Mouse (Mus musculus) midbrain, embryonic 14.5 days (tissue): ENCODE data around the gene Oxa1l. TPM values are rescaled to one million over a fixed set of nuclear protein-coding genes. Genes with fewer than 3 reads are reported as not detected.
A peak's percentile ranks its signal among the peaks of the same experiment; 100 is the strongest.
"Not testable (repeated sequence)": the region's sequence is repeated elsewhere in the genome, so short reads cannot be mapped to it uniquely, and the experiment has no call there.

Experiments
- ATAC-seq: fragments of 200-750 bp; cut with Nextera tagmentation; 2 replicates; pipeline ENCODE4 v1.8.0; 2017; ENCODE audit warnings: moderate number of reproducible peaks, moderate library complexity; ENCODE audit not compliant: low FRiP score, low TSS enrichment
- DNase-seq: peaks from one replicate; pipeline ENCODE4 v3.0.0-alpha.2; 2015
- H3K27ac ChIP-seq: fragments of 300-500 bp; sonication (generic); replicated peaks from 2 replicates; pipeline ENCODE4 v1.5.1; 2014; ENCODE audit warnings: mild to moderate bottlenecking, low read depth, low read length, moderate library complexity
- H3K27me3 ChIP-seq: fragments of 300-500 bp; sonication (generic); 2 replicates; pipeline ENCODE4 v1.6.1; 2014; ENCODE audit warnings: low read length, control low read depth, mixed read lengths; ENCODE audit not compliant: control insufficient read depth, insufficient read depth
- H3K36me3 ChIP-seq: fragments of 300-500 bp; sonication (generic); 2 replicates; pipeline ENCODE4 v1.6.1; 2014; ENCODE audit warnings: low read length, control low read depth; ENCODE audit not compliant: control insufficient read depth, insufficient read depth
- H3K4me1 ChIP-seq: fragments of 300-500 bp; sonication (generic); 2 replicates; pipeline ENCODE4 v1.6.1; 2014; ENCODE audit warnings: mild to moderate bottlenecking, antibody characterized with exemption, low read length, control low read depth; ENCODE audit not compliant: control insufficient read depth, insufficient read depth
- H3K4me2 ChIP-seq: fragments of 300-500 bp; sonication (generic); 2 replicates; pipeline ENCODE4 v1.6.1; 2014; ENCODE audit warnings: mild to moderate bottlenecking, low read length, moderate library complexity
- H3K4me3 ChIP-seq: fragments of 300-500 bp; sonication (generic); replicated peaks from 2 replicates; pipeline ENCODE4 v1.5.1; 2014; ENCODE audit warnings: low read depth, low read length
- H3K9ac ChIP-seq: fragments of 300-500 bp; sonication (generic); replicated peaks from 2 replicates; pipeline ENCODE4 v1.6.1; 2014; ENCODE audit warnings: mild to moderate bottlenecking, low read length, moderate library complexity
- H3K9me3 ChIP-seq: fragments of 300-500 bp; sonication (generic); 2 replicates; pipeline ENCODE4 v1.6.1; 2016; ENCODE audit warnings: low read length, control low read depth, mixed read lengths; ENCODE audit not compliant: control insufficient read depth
- WGBS: fragments of 180-500 bp; shearing (Covaris S2); extraction: QIAGEN DNeasy Blood & Tissue Kit; methylation state at CpG from one replicate; pipeline ENCODE4 v1.1.7; 2014; 5-methylcytosine and 5-hydroxymethylcytosine counted together
- polyA plus RNA-seq: library from polyadenylated mRNA; unstranded; fragments of >200 nt; fragmentation: Nextera tagmentation; extraction: Ambion mirVana; gene quantifications from 2 replicates; pipeline ENCODE4 v1.2.1, GENCODE M21; 2014

Oxa1l gene
- polyA plus RNA-seq, 1 experiment from 2014 or later: 58.6 TPM

DNA sequence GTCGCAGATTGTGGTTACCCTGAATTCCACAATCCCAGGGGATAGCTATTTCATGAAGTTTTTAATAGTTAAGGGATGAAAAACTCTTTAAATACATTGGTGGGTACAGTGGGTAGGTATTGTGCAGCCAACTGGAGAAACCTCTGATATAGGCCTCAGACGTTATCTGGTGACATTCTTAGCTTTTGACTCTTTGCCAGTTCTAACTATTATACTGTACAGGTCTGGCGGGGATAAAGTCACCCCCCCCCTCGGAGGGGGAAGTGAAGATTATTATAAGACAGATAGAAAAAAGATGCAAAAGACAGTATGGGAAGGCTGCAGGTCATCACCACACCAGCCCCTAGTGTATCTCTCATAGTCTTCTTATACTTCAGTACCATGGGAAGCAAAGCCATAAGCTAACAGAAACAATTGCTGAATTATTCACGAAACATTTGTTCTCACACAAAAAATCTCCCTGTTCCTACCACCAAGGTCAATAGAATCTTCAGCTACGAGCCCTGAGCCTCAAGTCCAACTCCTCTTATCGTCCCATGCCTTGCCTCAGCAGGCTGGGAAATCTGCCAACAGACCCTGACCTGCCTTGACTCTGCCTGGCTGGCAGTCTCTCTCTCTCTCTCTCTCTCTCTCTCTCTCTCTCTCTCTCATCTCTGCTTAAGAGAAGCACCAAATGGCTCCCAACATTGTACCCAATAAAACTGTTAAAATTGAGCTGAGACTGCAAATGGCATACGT, 27.0 kb upstream of the Oxa1l start:
- WGBS: 80% methylated on average over 8 of the region's 8 CpGs
- ATAC-seq: no peak
- Histone ChIP-seq H3K27ac (no peak overlapping the region), H3K4me1 (no peaks in the 10 kb centered on the region), H3K9ac (no peak overlapping the region), H3K4me2 (no peak overlapping the region), H3K36me3 (no peaks in the 10 kb centered on the region), H3K9me3 (no peaks in the 10 kb centered on the region), H3K27me3 (no peaks in the 10 kb centered on the region), H3K4me3 (no peak overlapping the region)
- DNase-seq: peak; percentile 12

DNA sequence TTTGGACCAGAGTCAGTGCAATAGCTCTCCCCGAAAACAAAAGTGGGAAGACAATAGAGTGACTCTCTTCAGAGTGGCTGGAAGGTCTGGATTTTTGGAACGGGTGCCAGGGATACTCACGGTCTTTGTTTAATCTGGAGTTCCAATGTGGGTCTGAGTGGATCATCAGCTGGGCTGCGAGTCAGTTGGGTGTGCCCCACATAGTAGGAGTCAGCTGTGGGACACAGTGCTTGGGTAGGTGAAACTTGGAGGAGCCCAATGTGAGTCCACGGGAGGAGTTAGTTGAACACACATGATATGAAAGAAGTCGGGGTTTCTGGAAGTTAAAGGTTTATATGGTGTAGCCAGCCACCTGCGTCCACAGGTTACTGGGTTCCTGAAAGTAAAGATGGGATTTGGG, 19.8 kb upstream of the Oxa1l start:
- Histone ChIP-seq H3K4me3 (no peak overlapping the region), H3K36me3 (no peaks in the 10 kb centered on the region), H3K27ac (no peak overlapping the region), H3K4me1 (no peaks in the 10 kb centered on the region), H3K9me3 (peaks cover 3% of the 10 kb centered on the region; the same call in 1 of the 2 replicates), H3K27me3 (no peaks in the 10 kb centered on the region), H3K9ac (no peak overlapping the region), H3K4me2 (no peak overlapping the region)
- 58% methylated on average over 7 of the region's 7 CpGs for WGBS
- ATAC-seq: no peak
- no peak for DNase-seq

DNA sequence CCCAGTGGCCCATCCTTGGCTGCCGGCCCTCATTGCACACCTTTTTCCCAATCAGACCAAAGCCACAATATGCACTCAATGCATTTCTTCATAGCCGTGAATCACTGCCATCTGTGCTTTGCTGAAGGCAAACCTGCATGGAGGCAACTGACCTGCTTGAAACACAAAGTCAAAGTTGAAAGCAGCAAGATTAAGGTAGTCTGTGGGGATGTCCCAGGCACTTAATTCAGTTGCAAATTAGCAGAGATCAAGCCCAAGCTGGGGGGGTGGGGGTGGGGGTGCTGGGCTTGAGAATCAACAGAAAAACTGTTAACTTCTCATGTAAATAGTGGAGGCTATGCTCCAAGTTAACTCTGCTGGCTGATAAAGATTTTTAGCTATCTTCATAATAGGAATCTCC, 18.8 kb upstream of the Oxa1l start:
- ATAC-seq, H3K27ac ChIP-seq, H3K4me1 ChIP-seq, H3K9me3 ChIP-seq, H3K27me3 ChIP-seq, DNase-seq, H3K36me3 ChIP-seq, H3K9ac ChIP-seq, H3K4me3 ChIP-seq, H3K4me2 ChIP-seq: not testable (repeated sequence)
- WGBS: 34% methylated on average over 2 of the region's 2 CpGs

- not testable (repeated sequence) for H3K9me3 ChIP-seq, ATAC-seq, H3K27me3 ChIP-seq, H3K4me3 ChIP-seq, DNase-seq, H3K36me3 ChIP-seq, H3K27ac ChIP-seq, H3K9ac ChIP-seq, H3K4me1 ChIP-seq, H3K4me2 ChIP-seq
- WGBS: 94% methylated on average over 16 of the region's 16 CpGs
Observed at GRCm38 (mm10) chr14:54350773-54351541, 9.7 kb upstream of the Oxa1l start.

DNA sequence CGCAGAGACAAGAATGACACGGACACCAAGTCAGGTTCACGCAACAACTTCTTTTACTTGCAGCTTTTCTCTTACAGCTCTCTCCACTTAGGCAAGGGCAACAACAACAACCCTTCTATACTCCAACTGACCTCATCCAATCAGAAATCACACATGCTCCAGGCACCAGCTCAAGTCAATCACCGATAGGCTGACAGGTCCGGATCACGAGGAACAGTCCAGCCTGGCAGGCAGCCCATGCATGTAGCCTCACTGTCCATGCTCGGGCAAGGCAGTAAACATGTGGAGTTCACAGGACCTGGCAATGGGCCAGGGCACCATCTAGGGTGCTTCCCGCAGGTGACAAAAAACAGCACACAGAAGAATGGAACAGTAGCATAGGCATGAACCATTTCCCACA, 8.3 kb upstream of the Oxa1l start:
- H3K4me1 ChIP-seq: no peaks in the 10 kb centered on the region
- H3K27me3 ChIP-seq: no peaks in the 10 kb centered on the region
- 89% methylated on average over 8 of the region's 8 CpGs for WGBS
- no peaks in the 10 kb centered on the region; the same call in 1 of the 2 replicates for H3K9me3 ChIP-seq
- no peak overlapping the region for H3K4me2 ChIP-seq
- no peaks in the 10 kb centered on the region for H3K36me3 ChIP-seq
- H3K9ac ChIP-seq: no peak overlapping the region
- DNase-seq (no peak), ATAC-seq (no peak)
- H3K27ac ChIP-seq: no peak overlapping the region
- no peak overlapping the region for H3K4me3 ChIP-seq

- Histone ChIP-seq H3K27me3 (no peaks in the 10 kb centered on the region), H3K9me3 (no peaks in the 10 kb centered on the region), H3K4me1 (no peaks in the 10 kb centered on the region), H3K36me3 (no peaks in the 10 kb centered on the region), H3K9ac (no peak overlapping the region), H3K4me3 (no peak overlapping the region), H3K27ac (no peak overlapping the region), H3K4me2 (no peak overlapping the region)
- no peak for DNase-seq
- no peak for ATAC-seq
- 42% methylated on average over 1 of the region's 1 CpGs for WGBS
Observed at GRCm38 (mm10) chr14:54354406-54354805, 6.2 kb upstream of the Oxa1l start.

- H3K27me3 ChIP-seq: no peaks in the 10 kb centered on the region
- H3K4me3 ChIP-seq: no peak overlapping the region
- no peaks in the 10 kb centered on the region for H3K9me3 ChIP-seq
- ATAC-seq (no peak), DNase-seq (no peak)
- H3K4me2 ChIP-seq: no peak overlapping the region
- H3K27ac ChIP-seq: no peak overlapping the region
- H3K9ac ChIP-seq: no peak overlapping the region
- peaks cover 40% of the 10 kb centered on the region for H3K36me3 ChIP-seq
- 97% methylated on average over 8 of the region's 8 CpGs for WGBS
- peaks cover 12% of the 10 kb centered on the region for H3K4me1 ChIP-seq
Observed at GRCm38 (mm10) chr14:54363156-54363555, 2.5 kb downstream of the Oxa1l start.

DNA sequence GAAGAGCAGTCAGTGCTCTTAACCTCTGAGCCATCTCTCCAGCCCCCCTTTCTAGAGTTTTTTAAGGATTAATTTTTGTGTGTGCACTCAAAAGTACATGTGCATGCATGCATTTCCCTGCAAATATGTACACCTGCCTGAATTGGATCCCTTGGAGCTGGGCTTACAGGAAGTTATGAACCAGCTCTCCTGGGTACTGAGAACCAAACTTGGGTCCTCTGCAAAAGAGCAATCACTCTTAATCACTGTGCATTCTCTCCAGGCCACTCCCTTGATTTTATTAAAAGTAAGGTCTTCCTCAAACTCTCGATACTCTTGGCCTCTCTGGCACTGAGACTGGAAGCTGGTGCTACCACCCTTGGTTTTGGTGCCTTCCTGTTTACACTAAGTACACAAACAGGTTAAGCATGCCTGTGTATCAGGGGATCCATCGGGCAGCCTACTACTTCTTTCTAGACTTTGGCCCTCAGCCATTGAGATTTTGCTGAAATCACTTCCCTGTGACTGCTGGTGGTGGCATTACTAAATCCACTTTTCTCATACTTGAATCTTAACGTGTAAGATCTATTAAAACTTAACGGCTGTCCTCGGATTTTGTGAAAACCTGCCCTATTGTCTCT, 4.5 kb downstream of the Oxa1l start:
- peaks cover 60% of the 10 kb centered on the region for H3K36me3 ChIP-seq
- DNase-seq (no peak), ATAC-seq (no peak)
- H3K9ac ChIP-seq: no peak overlapping the region
- 93% methylated on average over 5 of the region's 5 CpGs for WGBS
- H3K27me3 ChIP-seq: no peaks in the 10 kb centered on the region
- no peak overlapping the region for H3K27ac ChIP-seq
- H3K4me3 ChIP-seq: no peak overlapping the region
- no peak overlapping the region for H3K4me2 ChIP-seq
- no peaks in the 10 kb centered on the region for H3K9me3 ChIP-seq
- peaks cover 12% of the 10 kb centered on the region for H3K4me1 ChIP-seq
